Mouse (Mus musculus) limb, embryonic 11.5 days (tissue): ENCODE measurements around the gene Tmem176b. TPM values are rescaled to one million over a fixed set of nuclear protein-coding genes. Genes with fewer than 3 reads are reported as not detected.

Experiments
- ATAC-seq: fragments of 200-750 bp; cut with Nextera tagmentation; 2 replicates; pipeline ENCODE4 v1.8.0; 2017; ENCODE audit warnings: low read depth; ENCODE audit not compliant: insufficient number of reproducible peaks, low FRiP score, low TSS enrichment
- DNase-seq: peaks from one replicate; pipeline ENCODE4 v3.0.0-alpha.2; 2015; ENCODE audit warnings: low spot score
- H3K27ac ChIP-seq: fragments of 300-500 bp; sonication (generic); replicated peaks from 2 replicates; pipeline ENCODE4 v1.5.1; 2014; ENCODE audit warnings: low read depth, mild to moderate bottlenecking, low read length
- H3K27me3 ChIP-seq: fragments of 300-500 bp; sonication (generic); 2 replicates; pipeline ENCODE4 v1.6.1; 2014; ENCODE audit warnings: mild to moderate bottlenecking, low read length, mixed read lengths; ENCODE audit not compliant: control insufficient read depth, insufficient read depth
- H3K36me3 ChIP-seq: fragments of 300-500 bp; sonication (generic); 2 replicates; pipeline ENCODE4 v1.6.1; 2014; ENCODE audit warnings: mild to moderate bottlenecking, low read length, moderate library complexity, mixed read lengths; ENCODE audit not compliant: control insufficient read depth, insufficient read depth
- H3K4me1 ChIP-seq: fragments of 300-500 bp; sonication (generic); 2 replicates; pipeline ENCODE4 v1.6.1; 2014; ENCODE audit warnings: low read length, mixed read lengths; ENCODE audit not compliant: control insufficient read depth, insufficient read depth
- H3K4me2 ChIP-seq: fragments of 300-500 bp; sonication (generic); 2 replicates; pipeline ENCODE4 v1.6.1; 2014; ENCODE audit warnings: low read depth, mild to moderate bottlenecking, moderate library complexity; ENCODE audit not compliant: severe bottlenecking
- H3K4me3 ChIP-seq: fragments of 300-500 bp; sonication (generic); 2 replicates; pipeline ENCODE4 v1.5.1; 2014; ENCODE audit warnings: low read depth, low read length
- H3K9ac ChIP-seq: fragments of 300-500 bp; sonication (generic); 2 replicates; pipeline ENCODE4 v1.6.1; 2014; ENCODE audit warnings: mild to moderate bottlenecking, low read length
- H3K9me3 ChIP-seq: fragments of 300-500 bp; sonication (generic); 2 replicates; pipeline ENCODE4 v1.6.1; 2016; ENCODE audit warnings: low read length; ENCODE audit not compliant: control insufficient read depth
- WGBS: fragments of 180-500 bp; shearing (Covaris S2); extraction: QIAGEN DNeasy Blood & Tissue Kit; methylation state at CpG from one replicate; pipeline ENCODE4 v1.1.7; 2014; 5-methylcytosine and 5-hydroxymethylcytosine counted together
- polyA plus RNA-seq: library from polyadenylated mRNA; unstranded; fragments of >200 nt; fragmentation: Nextera tagmentation; extraction: Ambion mirVana; gene quantifications from 2 replicates; pipeline ENCODE4 v1.2.1, GENCODE M21; 2014

Gene Tmem176b
- polyA plus RNA-seq, 1 experiment from 2014 or later, result 74.1 TPM

DNA sequence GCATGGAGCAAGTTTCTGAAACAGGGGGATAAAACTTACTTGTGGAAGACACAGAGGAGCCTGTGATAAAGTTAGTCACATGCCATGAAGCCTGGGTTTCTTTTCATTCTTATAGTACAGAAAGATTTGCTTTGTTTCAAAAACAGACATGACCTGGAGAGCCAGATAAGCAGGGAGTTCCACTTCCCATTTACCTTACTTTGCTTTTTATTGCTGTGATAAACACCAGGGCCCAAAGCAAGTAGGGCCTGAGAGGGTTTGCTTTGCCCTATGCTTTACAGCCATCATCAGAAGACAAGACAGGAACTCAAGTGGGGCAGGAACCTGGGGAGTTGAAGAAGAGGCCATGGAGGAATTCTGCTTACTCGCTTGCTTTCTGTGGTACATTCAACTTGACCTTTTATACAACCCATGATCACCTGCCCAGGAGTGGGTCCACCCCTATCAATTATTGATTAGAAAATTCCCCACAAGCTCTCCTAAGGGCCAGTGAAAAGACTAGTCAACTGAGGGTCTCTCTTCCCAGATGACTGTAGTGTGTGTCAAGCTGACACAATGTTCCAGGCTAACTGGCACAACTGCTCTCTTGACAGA lies 24.0 kb upstream of the Tmem176b start:
- no peak for ATAC-seq
- H3K36me3 ChIP-seq, result no peaks in the 10 kb centered on the region

GRCm38 (mm10) chr6:48864723-48865122 lies 23.4 kb upstream of the Tmem176b start:
- Histone ChIP-seq H3K4me2 (no peak overlapping the region), H3K9ac (no peak overlapping the region), H3K36me3 (no peaks in the 10 kb centered on the region), H3K27me3 (no peaks in the 10 kb centered on the region), H3K4me1 (no peaks in the 10 kb centered on the region), H3K4me3 (no peak overlapping the region), H3K27ac (no peak overlapping the region), H3K9me3 (no peaks in the 10 kb centered on the region)
- ATAC-seq, result no peak
- no peak for DNase-seq
- WGBS, result 11% methylated on average over 3 of the region's 3 CpGs

More for the DNA sequence above, 24.0 kb upstream of the Tmem176b start:
- H3K4me2 ChIP-seq, result no peak overlapping the region
- DNase-seq, result no peak
- no peak overlapping the region for H3K9ac ChIP-seq
- no peak overlapping the region for H3K27ac ChIP-seq
- H3K4me3 ChIP-seq, result no peak overlapping the region
- no peaks in the 10 kb centered on the region for H3K27me3 ChIP-seq
- WGBS, result 78% methylated on average over 1 of the region's 1 CpGs
- H3K9me3 ChIP-seq, result no peaks in the 10 kb centered on the region
- no peaks in the 10 kb centered on the region for H3K4me1 ChIP-seq

DNA sequence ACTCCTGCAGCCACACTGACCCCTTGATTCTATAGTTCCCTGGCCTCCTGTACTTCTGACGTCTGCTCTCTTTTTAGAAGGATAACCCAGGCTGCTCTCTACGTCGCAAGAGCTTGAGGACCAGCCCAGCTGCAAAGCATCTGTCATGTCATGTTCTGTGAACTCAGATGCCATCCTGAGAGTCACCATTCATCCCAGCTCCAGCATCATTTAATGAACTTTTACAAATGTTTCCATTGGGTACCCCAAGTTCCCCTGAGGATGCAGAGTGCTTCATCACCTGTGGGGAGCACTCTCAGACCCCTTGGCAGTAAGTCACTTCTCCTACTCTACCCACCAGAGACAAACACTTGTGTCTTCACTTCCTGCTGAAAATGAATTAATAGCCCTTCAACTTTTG lies 22.9 kb upstream of the Tmem176b start:
- no peak overlapping the region for H3K4me3 ChIP-seq
- no peaks in the 10 kb centered on the region for H3K9me3 ChIP-seq
- DNase-seq (no peak), ATAC-seq (no peak)
- H3K36me3 ChIP-seq, result no peaks in the 10 kb centered on the region
- no peak overlapping the region for H3K9ac ChIP-seq
- no peak overlapping the region for H3K4me2 ChIP-seq
- H3K27ac ChIP-seq, result no peak overlapping the region
- H3K27me3 ChIP-seq, result no peaks in the 10 kb centered on the region
- H3K4me1 ChIP-seq, result no peaks in the 10 kb centered on the region
- WGBS, result 42% methylated on average over 3 of the region's 3 CpGs

- Histone ChIP-seq H3K4me2 (no peak overlapping the region), H3K27ac (no peak overlapping the region), H3K27me3 (no peaks in the 10 kb centered on the region), H3K4me1 (no peaks in the 10 kb centered on the region), H3K36me3 (no peaks in the 10 kb centered on the region), H3K4me3 (no peak overlapping the region), H3K9me3 (no peaks in the 10 kb centered on the region), H3K9ac (no peak overlapping the region)
- ATAC-seq (no peak), DNase-seq (no peak)
- 92% methylated on average over 7 of the region's 7 CpGs for WGBS
Observed at GRCm38 (mm10) chr6:48863488-48863887, 22.2 kb upstream of the Tmem176b start.

GRCm38 (mm10) chr6:48862816-48863215 lies 21.5 kb upstream of the Tmem176b start:
- Histone ChIP-seq H3K4me1 (no peaks in the 10 kb centered on the region), H3K27ac (no peak overlapping the region), H3K4me3 (no peak overlapping the region), H3K36me3 (no peaks in the 10 kb centered on the region), H3K27me3 (no peaks in the 10 kb centered on the region), H3K9ac (no peak overlapping the region), H3K9me3 (no peaks in the 10 kb centered on the region), H3K4me2 (no peak overlapping the region)
- no peak for DNase-seq
- WGBS, result 89% methylated on average over 4 of the region's 4 CpGs
- ATAC-seq, result no peak

DNA sequence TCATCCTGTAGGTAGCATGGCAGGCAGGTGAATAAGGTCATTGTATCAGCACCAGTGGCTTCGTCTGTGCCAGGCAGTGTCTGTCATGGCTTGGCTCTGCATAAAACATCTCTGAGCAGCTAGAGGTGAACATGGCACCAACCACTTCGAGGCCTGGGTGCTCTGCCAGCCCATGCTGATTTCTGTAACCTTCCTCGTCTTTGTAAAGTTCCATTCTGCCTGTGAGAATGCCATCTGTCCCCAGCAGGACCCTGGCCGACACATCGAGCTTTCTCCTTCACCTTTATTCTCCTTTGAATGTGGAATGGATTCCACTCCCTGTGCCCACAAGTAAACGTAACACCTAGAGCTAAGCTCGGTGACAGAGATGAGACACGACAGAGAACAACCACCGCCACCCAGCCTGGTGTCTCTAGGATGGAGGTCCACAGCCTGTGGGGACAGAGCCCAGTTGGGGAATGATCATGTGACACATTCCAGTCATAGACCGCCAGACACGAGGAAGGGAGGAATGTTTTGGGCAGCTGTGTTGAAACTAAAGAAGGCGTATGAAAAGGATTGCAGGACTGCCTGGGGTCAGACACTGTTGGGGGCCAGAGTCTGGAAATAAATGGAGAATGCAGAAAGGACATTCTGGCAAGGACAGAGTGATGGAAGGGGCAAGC lies 20.5 kb upstream of the Tmem176b start:
- no peak overlapping the region for H3K4me2 ChIP-seq
- WGBS, result 82% methylated on average over 12 of the region's 12 CpGs
- no peak overlapping the region for H3K4me3 ChIP-seq
- H3K4me1 ChIP-seq, result no peaks in the 10 kb centered on the region
- H3K36me3 ChIP-seq, result no peaks in the 10 kb centered on the region
- H3K9ac ChIP-seq, result no peak overlapping the region
- H3K27me3 ChIP-seq, result no peaks in the 10 kb centered on the region
- no peaks in the 10 kb centered on the region for H3K9me3 ChIP-seq
- DNase-seq, result no peak
- ATAC-seq, result no peak
- no peak overlapping the region for H3K27ac ChIP-seq

GRCm38 (mm10) chr6:48860851-48861250 lies 19.6 kb upstream of the Tmem176b start:
- ATAC-seq (no peak), DNase-seq (no peak)
- Histone ChIP-seq H3K4me3 (no peak overlapping the region), H3K36me3 (no peaks in the 10 kb centered on the region), H3K27ac (no peak overlapping the region), H3K9ac (no peak overlapping the region), H3K27me3 (no peaks in the 10 kb centered on the region), H3K4me2 (no peak overlapping the region), H3K4me1 (no peaks in the 10 kb centered on the region), H3K9me3 (no peaks in the 10 kb centered on the region)
- 88% methylated on average over 1 of the region's 1 CpGs for WGBS

- no peaks in the 10 kb centered on the region for H3K4me1 ChIP-seq
- no peak overlapping the region for H3K9ac ChIP-seq
- no peaks in the 10 kb centered on the region for H3K9me3 ChIP-seq
- 0 out of 2 replicates have a peak overlapping the region, but pooled peaks have one; percentile 10 for H3K4me3 ChIP-seq
- H3K4me2 ChIP-seq, result peak overlapping the region; percentile 34
- DNase-seq, result peak; percentile 73
- no peak for ATAC-seq
- WGBS, result 15% methylated on average over 23 of the region's 23 CpGs
- no peaks in the 10 kb centered on the region for H3K36me3 ChIP-seq
- no peak overlapping the region for H3K27ac ChIP-seq
- no peaks in the 10 kb centered on the region for H3K27me3 ChIP-seq
Observed at GRCm38 (mm10) chr6:48860130-48860815, 19.0 kb upstream of the Tmem176b start.
